Mouse (Mus musculus): ENCODE measurements around the gene Cars2. TPM values are rescaled to one million over a fixed set of nuclear protein-coding genes. Genes with fewer than 3 reads are reported as not detected.
"Not testable (repeated sequence)": the region's sequence is repeated elsewhere in the genome, so short reads cannot be mapped to it uniquely, and the experiment has no call there.

Cars2 gene
- polyA plus RNA-seq, 1 experiment: 84.8 TPM

GRCm38 (mm10) chr8:11470694-11471093, 79.9 kb downstream of the Cars2 start:
- Histone ChIP-seq H3K36me3 (ENCODE audit: control insufficient read depth, insufficient read depth, low read length) (no peaks in the 10 kb centered on the region), H3K27ac (ENCODE audit: control insufficient read depth, insufficient read depth, low read length) (no peak overlapping the region), H3K27me3 (ENCODE audit: control insufficient read depth, insufficient read depth, low read length) (peaks cover under 1% of the 10 kb centered on the region; the same call in 1 of the 2 replicates), H3K4me3 (ENCODE audit: control insufficient read depth, insufficient read depth, low read length) (no peak overlapping the region), H3K4me1 (replicated peaks; ENCODE audit: control insufficient read depth, insufficient read depth, low read length) (no peaks in the 10 kb centered on the region)
- 89% methylated on average over 7 of the region's 7 CpGs for WGBS
- DNase-seq: no peak
- no peak for TF ChIP-seq CTCF (IDR thresholded peaks at IDR 0.05; ENCODE audit: borderline replicate concordance, control insufficient read depth, extremely low read depth, insufficient read depth, low read length, poor library complexity)
- no peak for TF ChIP-seq POLR2A (IDR thresholded peaks at IDR 0.05; ENCODE audit: control insufficient read depth, extremely low read depth, insufficient read depth, low read length, poor library complexity)

- 7% methylated on average over 3 of the region's 3 CpGs for WGBS
- H3K27me3 ChIP-seq (ENCODE audit: control insufficient read depth, insufficient read depth, low read length): no peaks in the 10 kb centered on the region
- H3K4me1 ChIP-seq (replicated peaks; ENCODE audit: control insufficient read depth, insufficient read depth, low read length): peaks cover 6% of the 10 kb centered on the region
- no peak overlapping the region for H3K4me3 ChIP-seq (ENCODE audit: control insufficient read depth, insufficient read depth, low read length)
- TF ChIP-seq CTCF (IDR thresholded peaks at IDR 0.05; ENCODE audit: borderline replicate concordance, control insufficient read depth, extremely low read depth, insufficient read depth, low read length, poor library complexity) (no peak), POLR2A (IDR thresholded peaks at IDR 0.05; ENCODE audit: control insufficient read depth, extremely low read depth, insufficient read depth, low read length, poor library complexity) (no peak)
- H3K27ac ChIP-seq (ENCODE audit: control insufficient read depth, insufficient read depth, low read length): no peak overlapping the region
- no peaks in the 10 kb centered on the region for H3K36me3 ChIP-seq (ENCODE audit: control insufficient read depth, insufficient read depth, low read length)
- DNase-seq: peak; percentile 33
Observed at GRCm38 (mm10) chr8:11469095-11469494, 81.5 kb downstream of the Cars2 start.

- DNase-seq: not testable (repeated sequence)
Observed at GRCm38 (mm10) chr8:11466528-11466927, 84.1 kb downstream of the Cars2 start.

GRCm38 (mm10) chr8:11465619-11466018, 85.0 kb downstream of the Cars2 start:
- no peaks in the 10 kb centered on the region for H3K36me3 ChIP-seq (ENCODE audit: control insufficient read depth, insufficient read depth, low read length)

More at GRCm38 (mm10) chr8:11466528-11466927, 84.1 kb downstream of the Cars2 start:
- H3K36me3 ChIP-seq (ENCODE audit: control insufficient read depth, insufficient read depth, low read length); H3K27ac ChIP-seq (ENCODE audit: control insufficient read depth, insufficient read depth, low read length); H3K4me3 ChIP-seq (ENCODE audit: control insufficient read depth, insufficient read depth, low read length); H3K27me3 ChIP-seq (ENCODE audit: control insufficient read depth, insufficient read depth, low read length): not testable (repeated sequence)
- H3K4me1 ChIP-seq (replicated peaks; ENCODE audit: control insufficient read depth, insufficient read depth, low read length): peaks cover 18% of the 10 kb centered on the region
- 93% methylated on average over 5 of the region's 5 CpGs for WGBS

GRCm38 (mm10) chr8:11464707-11464964, 85.9 kb downstream of the Cars2 start:
- no peak overlapping the region for H3K4me3 ChIP-seq (ENCODE audit: control insufficient read depth, insufficient read depth, low read length)
- 51% methylated on average over 3 of the region's 3 CpGs for WGBS
- H3K27me3 ChIP-seq (ENCODE audit: control insufficient read depth, insufficient read depth, low read length): no peaks in the 10 kb centered on the region
- H3K36me3 ChIP-seq (ENCODE audit: control insufficient read depth, insufficient read depth, low read length): no peaks in the 10 kb centered on the region
- H3K4me1 ChIP-seq (replicated peaks; ENCODE audit: control insufficient read depth, insufficient read depth, low read length): peaks cover 18% of the 10 kb centered on the region
- DNase-seq: no peak
- H3K27ac ChIP-seq (ENCODE audit: control insufficient read depth, insufficient read depth, low read length): no peak overlapping the region
- TF ChIP-seq CTCF (IDR thresholded peaks at IDR 0.05; ENCODE audit: borderline replicate concordance, control insufficient read depth, extremely low read depth, insufficient read depth, low read length, poor library complexity) (no peak), POLR2A (IDR thresholded peaks at IDR 0.05; ENCODE audit: control insufficient read depth, extremely low read depth, insufficient read depth, low read length, poor library complexity) (no peak)

More at GRCm38 (mm10) chr8:11465619-11466018, 85.0 kb downstream of the Cars2 start:
- DNase-seq: no peak
- 93% methylated on average over 4 of the region's 4 CpGs for WGBS
- Histone ChIP-seq H3K4me3 (ENCODE audit: control insufficient read depth, insufficient read depth, low read length) (no peak overlapping the region), H3K27ac (ENCODE audit: control insufficient read depth, insufficient read depth, low read length) (no peak overlapping the region), H3K27me3 (ENCODE audit: control insufficient read depth, insufficient read depth, low read length) (no peaks in the 10 kb centered on the region), H3K4me1 (replicated peaks; ENCODE audit: control insufficient read depth, insufficient read depth, low read length) (peaks cover 18% of the 10 kb centered on the region)
- no peak for TF ChIP-seq CTCF (IDR thresholded peaks at IDR 0.05; ENCODE audit: borderline replicate concordance, control insufficient read depth, extremely low read depth, insufficient read depth, low read length, poor library complexity)
- TF ChIP-seq POLR2A (IDR thresholded peaks at IDR 0.05; ENCODE audit: control insufficient read depth, extremely low read depth, insufficient read depth, low read length, poor library complexity): no peak

Other genes starting within 250 kb of the Cars2 start
- gene Col4a2, start 238.0 kb downstream of the Cars2 start, polyA plus RNA-seq (2012; rRNA removed): 21.8 and 25.7 TPM in 2 replicates
- 78.3 and 95.1 TPM in 2 replicates for gene Col4a1, start 238.0 kb downstream of the Cars2 start, polyA plus RNA-seq (2012; rRNA removed)
- 9.6 and 15.0 TPM in 2 replicates for gene Rab20, start 72.1 kb downstream of the Cars2 start, polyA plus RNA-seq (2012; rRNA removed)
- 162 and 168 TPM in 2 replicates for gene Naxd, start 53.3 kb downstream of the Cars2 start, polyA plus RNA-seq (2012; rRNA removed)
- gene Ing1, start 4.8 kb upstream of the Cars2 start, polyA plus RNA-seq (2012; rRNA removed): 46.3 and 47.2 TPM in 2 replicates
- 211 and 214 TPM in 2 replicates for gene Ankrd10, start 85.0 kb upstream of the Cars2 start, polyA plus RNA-seq (2012; rRNA removed)
- not detected in 2 replicates for gene 1700016D06Rik, start 150.3 kb upstream of the Cars2 start, polyA plus RNA-seq (2012; rRNA removed)
- gene Arhgef7, start 176.9 kb upstream of the Cars2 start, polyA plus RNA-seq (2012; rRNA removed): 36.1 and 36.6 TPM in 2 replicates

Measured in thymus, adult 2 months (tissue).